Mouse (Mus musculus): ENCODE measurements around the gene 1700034J05Rik.

GRCm38 (mm10) chr6:146959908-146960680 is 5.9 kb upstream of the 1700034J05Rik start:
- TF ChIP-seq CTCF (IDR thresholded peaks at IDR 0.05; ENCODE audit: low read depth, low read length) (no peak), POLR2A (IDR thresholded peaks at IDR 0.05; ENCODE audit: borderline replicate concordance, low read depth, low read length) (no peak)
